Mouse (Mus musculus) neural tube, embryonic 12.5 days (tissue): ENCODE data around the gene Ccdc8. TPM values are rescaled to one million over a fixed set of nuclear protein-coding genes. Genes with fewer than 3 reads are reported as not detected.

Source experiments
- ATAC-seq: fragments of 200-750 bp; cut with Nextera tagmentation; 2 replicates; pipeline ENCODE4 v1.8.0; 2017; ENCODE audit warnings: low read depth, mild to moderate bottlenecking, moderate TSS enrichment, moderate library complexity; ENCODE audit not compliant: low FRiP score
- H3K27ac ChIP-seq: fragments of 300-500 bp; sonication (generic); 2 replicates; pipeline ENCODE4 v1.5.1; 2016
- H3K27me3 ChIP-seq: fragments of 300-500 bp; sonication (generic); replicated peaks from 2 replicates; pipeline ENCODE4 v1.6.1; 2016; ENCODE audit warnings: mild to moderate bottlenecking
- H3K36me3 ChIP-seq: fragments of 300-500 bp; sonication (generic); 2 replicates; pipeline ENCODE4 v1.6.1; 2016; ENCODE audit warnings: mild to moderate bottlenecking
- H3K4me1 ChIP-seq: fragments of 300-500 bp; sonication (generic); 2 replicates; pipeline ENCODE4 v1.6.1; 2016
- H3K4me2 ChIP-seq: fragments of 300-500 bp; sonication (generic); replicated peaks from 2 replicates; pipeline ENCODE4 v1.6.1; 2016; ENCODE audit warnings: mild to moderate bottlenecking
- H3K4me3 ChIP-seq: fragments of 300-500 bp; sonication (generic); 2 replicates; pipeline ENCODE4 v1.5.1; 2016
- H3K9ac ChIP-seq: fragments of 300-500 bp; sonication (generic); 2 replicates; pipeline ENCODE4 v1.6.1; 2016; ENCODE audit warnings: mild to moderate bottlenecking
- H3K9me3 ChIP-seq: fragments of 300-500 bp; sonication (generic); 2 replicates; pipeline ENCODE4 v1.6.1; 2016; ENCODE audit warnings: mild to moderate bottlenecking
- WGBS: fragments of 180-500 bp; shearing (Covaris S2); methylation state at CpG from one replicate; pipeline ENCODE4 v1.1.7; 2016; 5-methylcytosine and 5-hydroxymethylcytosine counted together
- polyA plus RNA-seq: library from polyadenylated mRNA; unstranded; fragments of >200 nt; fragmentation: Nextera tagmentation; extraction: Ambion mirVana; gene quantifications from 2 replicates; pipeline ENCODE4 v1.2.1, GENCODE M21; 2016

The Ccdc8 gene
- polyA plus RNA-seq, 1 experiment from 2014 or later, result 7.9 TPM

DNA sequence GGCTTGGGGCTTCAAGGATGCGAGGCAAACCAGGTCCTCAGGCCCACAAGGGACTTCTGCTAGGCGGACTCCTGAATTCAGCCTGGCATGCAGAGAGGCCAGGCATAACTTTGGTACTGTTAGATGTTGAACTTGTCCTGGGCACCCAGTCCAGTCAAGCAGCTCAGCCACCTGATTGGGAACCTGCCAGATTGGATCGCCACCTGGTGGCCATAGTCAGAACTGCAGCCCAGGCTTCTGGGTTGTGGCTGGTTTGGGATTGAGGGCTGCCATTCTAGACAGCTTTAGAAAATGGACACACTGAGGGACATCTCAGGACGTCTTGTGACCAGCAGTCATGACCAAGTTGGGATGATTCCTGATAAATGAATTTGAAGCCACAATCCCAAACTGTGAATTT lies 7.1 kb downstream of the Ccdc8 start:
- Histone ChIP-seq H3K27ac (no peak overlapping the region), H3K4me3 (no peak overlapping the region), H3K4me1 (peaks cover 7% of the 10 kb centered on the region; the same call in 1 of the 2 replicates), H3K36me3 (peaks cover 18% of the 10 kb centered on the region), H3K9me3 (no peaks in the 10 kb centered on the region), H3K4me2 (no peak overlapping the region), H3K9ac (no peak overlapping the region), H3K27me3 (0 out of 2 replicates have a peak, but pooled peaks cover 3% of the 10 kb centered on the region)
- WGBS, result 26% methylated on average over 4 of the region's 4 CpGs
- no peak for ATAC-seq

GRCm38 (mm10) chr7:17002375-17003195 lies 10.1 kb downstream of the Ccdc8 start:
- H3K9me3 ChIP-seq, result no peaks in the 10 kb centered on the region
- no peak overlapping the region for H3K27ac ChIP-seq
- no peak overlapping the region for H3K9ac ChIP-seq
- peak; percentile 60 for ATAC-seq
- H3K36me3 ChIP-seq, result peaks cover 46% of the 10 kb centered on the region
- no peaks in the 10 kb centered on the region for H3K27me3 ChIP-seq
- WGBS, result 16% methylated on average over 7 of the region's 7 CpGs
- no peaks in the 10 kb centered on the region for H3K4me1 ChIP-seq
- no peak overlapping the region for H3K4me3 ChIP-seq
- no peak overlapping the region for H3K4me2 ChIP-seq

DNA sequence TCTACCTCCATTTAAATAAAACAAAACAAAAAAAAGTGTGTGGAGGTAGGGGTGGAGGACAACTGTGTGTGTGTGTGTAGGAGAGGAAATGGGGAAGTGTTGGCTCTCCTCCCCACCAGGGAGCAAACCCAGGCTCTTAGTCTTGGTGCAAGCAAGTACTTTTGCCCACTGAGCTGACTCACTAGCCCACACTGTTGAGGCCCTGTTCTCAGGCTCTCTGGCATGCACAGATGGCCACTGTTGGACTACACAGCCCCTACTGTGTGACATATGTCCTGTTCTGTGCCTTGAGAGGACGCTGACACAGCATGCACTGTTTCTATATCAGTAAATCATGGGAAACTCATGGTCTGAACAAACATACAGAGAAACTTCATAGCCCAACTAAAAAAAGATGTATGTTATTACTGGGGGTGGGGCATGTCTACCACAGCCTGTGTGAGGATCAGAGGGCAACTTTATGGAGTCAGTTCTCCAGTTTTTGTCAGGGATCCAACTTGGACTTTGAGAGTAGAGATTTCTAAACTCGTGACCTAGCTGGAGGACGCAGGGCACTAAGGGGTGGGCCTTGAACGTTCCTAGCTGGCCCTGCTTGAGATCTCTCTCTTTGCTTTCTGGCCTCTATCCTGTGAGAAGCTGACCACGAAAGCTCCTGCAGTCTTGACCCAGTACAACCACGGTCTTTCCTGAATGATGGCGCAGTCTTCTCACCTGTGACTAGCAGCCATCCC lies 10.9 kb downstream of the Ccdc8 start:
- H3K9ac ChIP-seq, result no peak overlapping the region

DNA sequence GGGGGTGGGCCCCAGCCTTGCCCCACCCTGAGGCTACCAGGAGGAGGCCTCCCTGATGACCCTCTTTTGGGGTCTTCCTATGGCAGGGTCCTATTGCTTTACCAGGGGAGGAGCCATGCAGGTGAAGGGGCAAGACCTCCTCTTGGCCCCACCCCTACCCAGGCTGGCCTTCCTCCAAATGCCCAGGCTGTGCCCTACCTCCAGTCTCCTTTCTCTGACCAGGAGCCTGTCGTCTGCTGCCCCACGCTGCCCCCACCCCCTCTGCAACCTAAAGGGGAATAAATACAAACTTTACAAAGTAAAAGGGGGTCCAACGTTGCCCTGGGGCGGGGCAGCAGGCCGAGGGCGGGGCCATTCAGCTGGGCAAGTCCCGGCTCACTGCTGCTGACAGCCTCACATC lies 12.2 kb downstream of the Ccdc8 start:
- Histone ChIP-seq H3K9ac (no peak overlapping the region), H3K9me3 (no peaks in the 10 kb centered on the region), H3K4me1 (no peaks in the 10 kb centered on the region), H3K27me3 (no peaks in the 10 kb centered on the region), H3K36me3 (peaks cover 64% of the 10 kb centered on the region), H3K4me3 (no peak overlapping the region), H3K27ac (no peak overlapping the region), H3K4me2 (no peak overlapping the region)
- no peak for ATAC-seq
- 86% methylated on average over 7 of the region's 7 CpGs for WGBS

More for the DNA sequence above, 10.9 kb downstream of the Ccdc8 start:
- no peaks in the 10 kb centered on the region for H3K4me1 ChIP-seq
- no peak overlapping the region for H3K4me3 ChIP-seq
- WGBS, result 87% methylated on average over 7 of the region's 7 CpGs
- H3K27ac ChIP-seq, result no peak overlapping the region
- H3K9me3 ChIP-seq, result no peaks in the 10 kb centered on the region
- no peaks in the 10 kb centered on the region for H3K27me3 ChIP-seq
- H3K4me2 ChIP-seq, result no peak overlapping the region
- H3K36me3 ChIP-seq, result peaks cover 51% of the 10 kb centered on the region
- no peak for ATAC-seq

GRCm38 (mm10) chr7:17007300-17007699 lies 14.8 kb downstream of the Ccdc8 start:
- Histone ChIP-seq H3K4me3 (no peak overlapping the region), H3K36me3 (peaks cover 90% of the 10 kb centered on the region), H3K27ac (no peak overlapping the region), H3K4me2 (no peak overlapping the region), H3K4me1 (no peaks in the 10 kb centered on the region), H3K9me3 (no peaks in the 10 kb centered on the region), H3K9ac (no peak overlapping the region), H3K27me3 (no peaks in the 10 kb centered on the region)
- no peak for ATAC-seq
- WGBS, result 84% methylated on average over 4 of the region's 4 CpGs

- no peak overlapping the region for H3K4me3 ChIP-seq
- H3K36me3 ChIP-seq, result peaks cover 100% of the 10 kb centered on the region
- no peak overlapping the region for H3K9ac ChIP-seq
- H3K4me2 ChIP-seq, result no peak overlapping the region
- no peaks in the 10 kb centered on the region for H3K9me3 ChIP-seq
- H3K27ac ChIP-seq, result no peak overlapping the region
- WGBS, result 94% methylated on average over 16 of the region's 16 CpGs
- no peak for ATAC-seq
- H3K27me3 ChIP-seq, result no peaks in the 10 kb centered on the region
- H3K4me1 ChIP-seq, result no peaks in the 10 kb centered on the region
Observed at GRCm38 (mm10) chr7:17009326-17010009, 17.0 kb downstream of the Ccdc8 start.

DNA sequence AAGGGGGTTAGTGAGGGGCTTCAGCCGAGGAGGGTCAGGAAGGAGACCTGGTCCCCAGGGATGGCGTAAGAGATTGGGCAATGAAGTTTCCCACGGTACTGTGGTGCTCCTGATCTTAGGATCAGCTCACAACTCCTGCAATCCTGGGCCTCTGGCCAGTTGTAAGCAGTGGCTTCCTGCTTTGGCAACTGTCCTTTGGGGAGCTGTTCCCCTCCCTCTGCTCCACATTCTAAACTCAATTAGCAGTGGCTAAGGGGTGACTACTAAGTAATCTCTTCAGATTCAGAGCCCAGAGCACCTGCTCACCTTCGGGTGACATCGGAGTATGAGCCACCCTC lies 17.5 kb downstream of the Ccdc8 start:
- Histone ChIP-seq H3K9me3 (no peaks in the 10 kb centered on the region), H3K4me1 (no peaks in the 10 kb centered on the region), H3K27me3 (no peaks in the 10 kb centered on the region), H3K36me3 (peaks cover 100% of the 10 kb centered on the region), H3K9ac (no peak overlapping the region), H3K27ac (no peak overlapping the region), H3K4me2 (no peak overlapping the region), H3K4me3 (no peak overlapping the region)
- no peak for ATAC-seq
- WGBS, result 94% methylated on average over 5 of the region's 5 CpGs

- Histone ChIP-seq H3K27ac (no peak overlapping the region), H3K4me3 (no peak overlapping the region), H3K9me3 (no peaks in the 10 kb centered on the region), H3K27me3 (no peaks in the 10 kb centered on the region), H3K9ac (no peak overlapping the region), H3K36me3 (peaks cover 100% of the 10 kb centered on the region), H3K4me2 (no peak overlapping the region), H3K4me1 (no peaks in the 10 kb centered on the region)
- ATAC-seq, result no peak
- WGBS, result 93% methylated on average over 7 of the region's 7 CpGs
Observed at GRCm38 (mm10) chr7:17011909-17012590, 19.5 kb downstream of the Ccdc8 start.

DNA sequence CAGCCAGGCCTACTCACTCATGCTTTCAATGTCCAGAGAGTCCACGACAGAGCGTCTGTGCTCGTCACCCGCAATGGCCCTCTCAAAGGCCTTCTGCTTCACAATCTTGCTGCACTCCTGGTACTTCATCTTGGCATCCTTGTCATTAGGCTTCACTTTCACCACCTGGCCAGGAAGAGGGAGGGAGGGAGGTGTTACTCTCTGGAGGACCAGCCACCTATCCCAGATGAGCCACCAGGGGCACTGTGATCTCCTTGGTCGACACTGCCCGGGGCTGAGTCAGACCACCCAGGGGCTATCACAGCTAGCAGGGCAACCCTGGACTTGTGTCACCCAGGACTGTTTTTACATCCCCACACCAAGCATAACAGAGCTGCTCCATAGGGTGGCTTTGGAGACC lies 22.9 kb downstream of the Ccdc8 start:
- H3K4me2 ChIP-seq, result no peak overlapping the region
- H3K36me3 ChIP-seq, result peaks cover 90% of the 10 kb centered on the region
- no peak overlapping the region for H3K4me3 ChIP-seq
- H3K9me3 ChIP-seq, result no peaks in the 10 kb centered on the region
- no peak for ATAC-seq
- no peaks in the 10 kb centered on the region for H3K27me3 ChIP-seq
- no peaks in the 10 kb centered on the region for H3K4me1 ChIP-seq
- H3K9ac ChIP-seq, result no peak overlapping the region
- no peak overlapping the region for H3K27ac ChIP-seq
- 87% methylated on average over 6 of the region's 6 CpGs for WGBS

GRCm38 (mm10) chr7:17017036-17017435 lies 24.5 kb downstream of the Ccdc8 start:
- 84% methylated on average over 1 of the region's 1 CpGs for WGBS
- H3K9ac ChIP-seq, result no peak overlapping the region
- no peaks in the 10 kb centered on the region for H3K4me1 ChIP-seq
- H3K36me3 ChIP-seq, result peaks cover 90% of the 10 kb centered on the region
- no peak overlapping the region for H3K4me3 ChIP-seq
- no peak for ATAC-seq
- H3K9me3 ChIP-seq, result no peaks in the 10 kb centered on the region
- no peaks in the 10 kb centered on the region for H3K27me3 ChIP-seq
- H3K27ac ChIP-seq, result no peak overlapping the region
- H3K4me2 ChIP-seq, result no peak overlapping the region

DNA sequence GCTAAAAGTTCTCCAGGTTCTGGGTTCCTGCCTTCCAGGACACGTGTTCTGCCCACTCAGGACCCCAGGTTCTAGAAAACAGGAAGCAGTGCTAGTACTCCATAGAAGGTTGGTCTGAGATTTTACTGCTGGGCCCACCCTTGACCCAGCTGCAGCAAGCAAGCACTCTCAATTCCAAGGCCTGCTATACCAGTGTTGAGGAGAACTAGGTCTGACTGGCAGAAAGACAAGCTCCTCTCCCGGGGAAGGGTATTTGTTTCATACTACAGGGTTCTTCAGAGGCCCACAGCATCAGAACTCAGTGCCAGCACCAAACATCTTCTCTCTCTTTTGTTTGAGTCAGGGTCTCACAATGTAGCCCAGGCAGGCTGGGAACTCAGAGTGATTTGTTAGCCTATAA lies 25.4 kb downstream of the Ccdc8 start:
- Histone ChIP-seq H3K9ac (no peak overlapping the region), H3K4me3 (no peak overlapping the region), H3K9me3 (no peaks in the 10 kb centered on the region), H3K27me3 (no peaks in the 10 kb centered on the region), H3K4me1 (no peaks in the 10 kb centered on the region), H3K36me3 (peaks cover 90% of the 10 kb centered on the region), H3K27ac (no peak overlapping the region), H3K4me2 (no peak overlapping the region)
- 86% methylated on average over 2 of the region's 2 CpGs for WGBS
- ATAC-seq, result no peak
